Mouse (Mus musculus) brown adipose tissue, adult 24 weeks (tissue): ENCODE results near the gene Ctsh. TPM values are rescaled to one million over a fixed set of nuclear protein-coding genes. Genes with fewer than 3 reads are reported as not detected.

Experiments used
- H3K27ac ChIP-seq: fragments of 200-500 bp; replicated peaks from 2 replicates; pipeline ENCODE4 v1.5.1; 2012; ENCODE audit warnings: low read depth, mild to moderate bottlenecking, low read length
- H3K4me1 ChIP-seq: fragments of 200-500 bp; 2 replicates; pipeline ENCODE4 v1.6.1; 2012; ENCODE audit warnings: low read length, mixed read lengths; ENCODE audit not compliant: control insufficient read depth, insufficient read depth, insufficient read length
- H3K4me3 ChIP-seq: fragments of 200-500 bp; 2 replicates; pipeline ENCODE4 v1.5.1; 2012; ENCODE audit warnings: low read depth, mild to moderate bottlenecking, low read length, moderate library complexity; ENCODE audit not compliant: insufficient read depth
- polyA plus RNA-seq: library from polyadenylated mRNA; stranded (reverse); fragments of >200 nt; gene quantifications from 2 replicates; pipeline ENCODE4 v1.2.4, GENCODE M21; 2012; ENCODE audit not compliant: missing spikeins, insufficient read depth, insufficient read length

Ctsh gene
- 22.4 and 24.0 TPM in 2 replicates for polyA plus RNA-seq

GRCm38 (mm10) chr9:90053852-90054251, at the start of gene Ctsh:
Gene Ctsh, plus strand, starts transcription at chr9:90054152.
- Histone ChIP-seq H3K27ac (peak within 1 kb of the TSS; percentile 81), H3K4me1 (no peaks in the 10 kb centered on the region; the same call in 1 of the 2 replicates)

GRCm38 (mm10) chr9:90006432-90006831, 47.5 kb upstream of the Ctsh start:
- H3K27ac ChIP-seq = no peak overlapping the region
- no peak overlapping the region for H3K4me3 ChIP-seq
- no peaks in the 10 kb centered on the region for H3K4me1 ChIP-seq

More at GRCm38 (mm10) chr9:90053852-90054251, at the start of gene Ctsh:
- H3K4me3 ChIP-seq = peak within 1 kb of the TSS; percentile 73

DNA sequence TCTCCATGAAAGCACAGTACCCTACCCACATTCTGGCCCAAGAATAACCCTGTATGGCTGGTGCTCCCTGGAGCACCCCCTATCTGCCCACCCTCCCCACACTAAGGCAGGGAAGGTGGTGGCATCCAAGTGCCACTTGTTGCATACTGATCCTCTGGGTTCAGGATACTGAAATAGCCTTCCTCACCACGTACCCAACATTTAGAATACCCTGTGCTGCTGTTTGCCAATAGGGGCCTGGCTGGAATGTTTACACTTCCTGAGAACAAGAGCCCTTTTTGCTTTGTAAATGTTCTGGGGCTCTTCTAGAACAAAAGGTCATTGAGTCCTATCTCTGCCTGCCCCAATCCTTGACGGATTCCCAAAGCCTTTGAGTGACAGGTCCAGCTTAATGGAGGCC, 46.9 kb upstream of the Ctsh start:
- Histone ChIP-seq H3K4me3 (no peak overlapping the region), H3K27ac (no peak overlapping the region), H3K4me1 (no peaks in the 10 kb centered on the region)

DNA sequence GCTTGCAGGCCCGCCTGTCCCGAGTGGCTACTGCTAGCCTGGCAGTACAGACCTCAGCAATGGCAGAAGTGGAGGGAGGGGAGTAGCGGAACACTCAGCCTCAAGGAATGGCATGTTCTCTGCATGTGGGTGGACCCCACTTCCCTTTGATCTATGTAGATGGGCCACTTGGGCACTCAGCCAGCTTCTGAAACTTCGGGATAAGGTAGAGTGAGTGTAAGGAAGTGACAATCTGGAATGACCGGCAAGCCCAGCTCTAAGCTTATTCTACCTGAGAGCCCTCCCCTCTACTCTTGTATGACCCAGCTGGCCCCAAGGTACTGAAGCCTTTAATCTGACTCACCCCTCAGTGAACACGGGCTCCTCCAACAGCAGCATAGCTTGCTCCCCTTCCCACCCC, 45.8 kb upstream of the Ctsh start:
- Histone ChIP-seq H3K4me1 (no peaks in the 10 kb centered on the region), H3K27ac (no peak overlapping the region), H3K4me3 (no peak overlapping the region)

- Histone ChIP-seq H3K27ac (no peak overlapping the region), H3K4me3 (no peak overlapping the region)
Observed at GRCm38 (mm10) chr9:90011849-90012248, 42.1 kb upstream of the Ctsh start.

GRCm38 (mm10) chr9:90014649-90015048, 39.3 kb upstream of the Ctsh start:
- Histone ChIP-seq H3K4me1 (no peaks in the 10 kb centered on the region), H3K4me3 (no peak overlapping the region), H3K27ac (no peak overlapping the region)

More at GRCm38 (mm10) chr9:90011849-90012248, 42.1 kb upstream of the Ctsh start:
- no peaks in the 10 kb centered on the region for H3K4me1 ChIP-seq

GRCm38 (mm10) chr9:90016204-90016603, 37.7 kb upstream of the Ctsh start:
- H3K27ac ChIP-seq = no peak overlapping the region
- H3K4me1 ChIP-seq = no peaks in the 10 kb centered on the region
- no peak overlapping the region for H3K4me3 ChIP-seq

DNA sequence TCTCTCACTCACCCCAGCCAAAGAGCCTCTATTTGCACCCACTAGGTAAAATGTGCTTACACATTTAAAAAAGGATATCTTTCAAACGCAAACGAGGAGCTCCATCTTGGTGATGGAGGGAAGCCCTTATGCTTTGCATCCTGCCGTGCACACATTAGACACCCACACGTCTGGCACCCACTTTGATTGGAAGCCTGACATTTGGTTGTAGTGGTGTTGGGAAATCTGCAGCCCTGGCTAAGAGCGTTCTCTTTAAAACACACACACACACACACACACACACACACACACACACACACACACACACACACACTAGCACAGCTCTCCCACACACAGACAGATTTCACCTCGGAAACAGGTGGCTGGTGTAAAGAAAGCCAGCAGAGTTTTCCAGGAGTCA, 33.1 kb upstream of the Ctsh start:
- Histone ChIP-seq H3K4me1 (no peaks in the 10 kb centered on the region), H3K4me3 (no peak overlapping the region), H3K27ac (no peak overlapping the region)

GRCm38 (mm10) chr9:90021442-90021841, 32.5 kb upstream of the Ctsh start:
- Histone ChIP-seq H3K4me1 (no peaks in the 10 kb centered on the region), H3K4me3 (no peak overlapping the region), H3K27ac (no peak overlapping the region)

DNA sequence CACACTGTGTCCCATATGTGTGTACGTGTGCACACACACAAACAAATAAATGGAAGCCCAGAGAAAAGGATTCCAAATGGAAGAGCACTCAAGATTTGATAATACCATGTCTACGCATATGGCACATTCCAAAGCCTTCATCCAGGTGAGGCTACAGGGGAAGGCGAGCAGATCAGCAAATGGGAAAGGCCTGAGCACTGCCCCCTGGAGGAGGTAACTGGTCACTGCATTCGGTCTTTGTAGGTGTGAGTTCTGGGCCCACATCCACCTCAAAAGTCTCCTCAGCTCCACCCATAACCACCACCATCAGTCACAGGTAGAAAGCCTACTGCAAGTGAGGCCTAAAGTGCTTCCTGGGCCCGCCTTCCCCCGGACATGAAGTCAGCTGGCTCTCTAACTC, 26.2 kb upstream of the Ctsh start:
- Histone ChIP-seq H3K4me3 (no peak overlapping the region), H3K4me1 (no peaks in the 10 kb centered on the region), H3K27ac (no peak overlapping the region)

- H3K4me1 ChIP-seq = no peaks in the 10 kb centered on the region
Observed at GRCm38 (mm10) chr9:90033922-90034321, 20.0 kb upstream of the Ctsh start.

GRCm38 (mm10) chr9:90035168-90035567, 18.8 kb upstream of the Ctsh start:
- H3K4me1 ChIP-seq = no peaks in the 10 kb centered on the region
- no peak overlapping the region for H3K4me3 ChIP-seq
- H3K27ac ChIP-seq = no peak overlapping the region

More at GRCm38 (mm10) chr9:90033922-90034321, 20.0 kb upstream of the Ctsh start:
- no peak overlapping the region for H3K4me3 ChIP-seq
- peak overlapping the region; percentile 59 for H3K27ac ChIP-seq

GRCm38 (mm10) chr9:90035794-90036193, 18.2 kb upstream of the Ctsh start:
- Histone ChIP-seq H3K27ac (no peak overlapping the region), H3K4me1 (no peaks in the 10 kb centered on the region), H3K4me3 (no peak overlapping the region)

DNA sequence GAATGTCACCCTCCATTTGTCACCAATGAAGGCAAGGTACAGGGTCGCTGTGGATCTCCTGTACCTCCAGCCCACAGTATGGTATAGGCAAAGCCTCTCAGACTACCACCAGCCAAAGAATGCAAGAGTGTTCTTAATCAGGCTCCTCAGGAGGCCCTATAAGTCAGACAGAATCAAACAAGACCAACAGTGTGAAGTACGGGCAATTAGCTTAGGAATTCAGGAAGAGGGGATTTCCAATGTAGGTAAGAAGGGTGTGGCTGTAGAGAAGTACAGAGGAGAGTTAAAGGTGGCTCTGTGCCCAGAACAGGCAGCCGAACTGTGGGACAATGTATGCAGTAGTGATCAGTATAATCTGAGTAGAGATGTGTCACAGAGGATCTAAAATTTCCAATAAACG, 17.6 kb upstream of the Ctsh start:
- Histone ChIP-seq H3K27ac (no peak overlapping the region), H3K4me1 (no peaks in the 10 kb centered on the region), H3K4me3 (no peak overlapping the region)

DNA sequence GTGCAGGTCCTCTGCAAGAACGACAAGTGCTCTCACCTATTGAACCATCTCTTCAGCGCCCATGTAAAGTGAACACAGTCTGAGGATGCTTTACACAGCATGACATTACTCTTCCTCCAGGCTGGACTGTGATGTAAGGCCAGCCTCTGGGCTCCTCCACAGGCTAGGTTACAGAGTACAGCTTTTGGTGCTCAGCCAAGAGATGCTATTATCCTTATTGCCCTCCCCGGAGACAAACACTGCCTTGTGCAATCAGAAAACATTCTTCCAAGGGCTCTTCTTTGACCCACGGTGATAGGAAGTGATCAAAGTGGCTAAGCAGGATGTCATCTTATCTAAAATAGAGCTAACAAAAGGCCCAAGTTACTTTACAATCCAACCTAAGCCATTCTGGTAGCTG, 15.4 kb upstream of the Ctsh start:
- Histone ChIP-seq H3K27ac (no peak overlapping the region), H3K4me3 (no peak overlapping the region)

DNA sequence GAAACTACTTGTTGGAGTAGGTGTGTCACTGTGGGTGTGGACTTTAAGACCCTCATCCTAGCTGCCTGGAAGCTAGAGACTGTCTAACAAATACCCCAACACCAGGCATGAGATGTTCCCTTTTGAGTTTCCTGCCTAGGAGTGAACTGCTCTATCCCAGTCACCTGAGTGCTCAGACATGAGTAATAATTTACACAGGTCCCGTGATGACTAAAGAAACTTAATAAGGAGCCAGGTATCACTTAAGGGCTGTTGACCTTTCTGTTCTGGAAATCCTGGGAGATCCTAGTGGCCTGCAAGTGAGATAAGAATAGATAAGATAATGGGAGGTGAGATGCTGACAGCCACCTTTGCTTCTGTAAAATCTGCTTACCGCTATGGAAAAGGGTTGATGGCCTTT, 13.0 kb upstream of the Ctsh start:
- Histone ChIP-seq H3K27ac (no peak overlapping the region), H3K4me1 (no peaks in the 10 kb centered on the region), H3K4me3 (no peak overlapping the region)

More for the DNA sequence above, 15.4 kb upstream of the Ctsh start:
- no peaks in the 10 kb centered on the region for H3K4me1 ChIP-seq

GRCm38 (mm10) chr9:90041556-90041955, 12.4 kb upstream of the Ctsh start:
- Histone ChIP-seq H3K4me1 (no peaks in the 10 kb centered on the region), H3K27ac (no peak overlapping the region), H3K4me3 (no peak overlapping the region)
